Mouse (Mus musculus) left cerebral cortex, postnatal 4 days (tissue): ENCODE data around the gene Tprgl. TPM values are rescaled to one million over a fixed set of nuclear protein-coding genes. Genes with fewer than 3 reads are reported as not detected.

Experiments used
- DNase-seq: peaks from one replicate; pipeline ENCODE4 v3.0.0-alpha.2; 2022
- intact Hi-C: fragments of 180-260 bp; cut with DNase I; formaldehyde crosslinking; loops from one replicate; pipeline ENCODE4 v1.15.1; 2025
- total RNA-seq, 2 experiments: library from RNA; stranded (reverse); gene quantifications; 2 replicates each; pipeline ENCODE4 v1.2.3; 2021

Tprgl gene
- total RNA-seq, 2 experiments from 2014 or later: 119 to 121 TPM

- intact Hi-C loops: no loop called here
These were observed 38.1 kb downstream of the Tprgl start for GRCm38 (mm10) chr4:154122374-154122773.

GRCm38 (mm10) chr4:154121800-154122199 lies 38.7 kb downstream of the Tprgl start:
- no peak for DNase-seq
- intact Hi-C loops: no loop called here

More at GRCm38 (mm10) chr4:154122374-154122773, 38.1 kb downstream of the Tprgl start:
- peak; percentile 40 for DNase-seq

- no peak for DNase-seq
- intact Hi-C loops: no loop called here
These were observed 41.3 kb downstream of the Tprgl start for GRCm38 (mm10) chr4:154119208-154119607.

- intact Hi-C loops: no loop called here
- peak; percentile 72 for DNase-seq
These were observed 41.7 kb downstream of the Tprgl start for GRCm38 (mm10) chr4:154118782-154119181.

- intact Hi-C loops: no loop called here
- no peak for DNase-seq
These were observed 44.0 kb downstream of the Tprgl start for GRCm38 (mm10) chr4:154116421-154116820.

- DNase-seq: no peak
- intact Hi-C loops: no loop called here
These were observed 50.6 kb downstream of the Tprgl start for GRCm38 (mm10) chr4:154109850-154110243.

- peak; percentile 94 for DNase-seq
- intact Hi-C loops: no loop called here
These were observed 51.1 kb downstream of the Tprgl start for GRCm38 (mm10) chr4:154109216-154109849.

Other genes starting within 250 kb of the Tprgl start
- 10 to 100 TPM; 17.2 to 19.2 TPM for gene A430005L14Rik, start 203.4 kb downstream of the Tprgl start, total RNA-seq
- gene Dffb, start 185.5 kb downstream of the Tprgl start, total RNA-seq: 10 to 100 TPM; 15.1 to 17.0 TPM
- 10 to 100 TPM; 22.5 to 23.1 TPM for gene Cep104, start 185.5 kb downstream of the Tprgl start, total RNA-seq
- 10 to 100 TPM; 54.2 to 59.9 TPM for gene Lrrc47, start 148.9 kb downstream of the Tprgl start, total RNA-seq
- gene Smim1, start 134.4 kb downstream of the Tprgl start, total RNA-seq: 1 to 10 TPM; 2.0 to 2.1 TPM
- under 1 TPM; 0.22 to 0.30 TPM for gene Ccdc27, start 118.0 kb downstream of the Tprgl start, total RNA-seq
- 1 to 10 TPM; 3.7 to 4.3 TPM for gene Trp73, start 20.5 kb downstream of the Tprgl start, total RNA-seq
- gene Wrap73, start 18.3 kb downstream of the Tprgl start, total RNA-seq: 10 to 100 TPM; 27.0 to 30.4 TPM
- 10 to 100 TPM; 10.4 to 13.7 TPM for gene Megf6, start 10.1 kb upstream of the Tprgl start, total RNA-seq
- gene Arhgef16, start 141.0 kb upstream of the Tprgl start, total RNA-seq: 1 to 10 TPM in 1 of 2 experiments, under 1 TPM in 1; 0.38 to 1.0 TPM
- not detected for gene B230104I21Rik, start 175.5 kb upstream of the Tprgl start, total RNA-seq